24 mouse cellular contexts compared by ENCODE assay signal in genomic region chr11:6524880-6525238, GRCm38 (mm10). TPM values are rescaled to one million over a fixed set of nuclear protein-coding genes. Genes with fewer than 3 reads are reported as not detected.
DNase-seq lines count a peak whose midpoint lies in the region; ATAC-seq and TF ChIP-seq lines count a peak whose summit lies in the region.
"Had no signal": no experiment of that assay in that cellular context is flagged by ENCODE, and none has a peak within 500 bp of the region (broad histone marks: within the 10 kb centered on the region; RNA-seq: fewer than 3 reads in every experiment).

No protein-coding gene starts in this region.

- no peak for TF ChIP-seq POLR2A in ES-Bruce4 (IDR thresholded peaks at IDR 0.05; ENCODE audit: insufficient read depth, low read length)
- no peak for TF ChIP-seq POLR2A in heart, adult 2 months (IDR thresholded peaks at IDR 0.05; ENCODE audit: insufficient read depth, low read depth, low read length)

- no peak for ATAC-seq in liver, embryonic 11.5 days (replicated peaks; ENCODE audit: low FRiP score)
- no peak for ATAC-seq in liver, postnatal 0 days
- ATAC-seq: forebrain, postnatal 0 days; inflammation-experienced regulatory T-cells, adult 6 months; midbrain, embryonic 15.5 days had no signal

- peaks cover 5% of the 10 kb centered on the region for H3K4me1 ChIP-seq in liver, embryonic 11.5 days (replicated peaks; ENCODE audit: control insufficient read depth, insufficient read depth, low read length)
- H3K4me1 ChIP-seq in ES-Bruce4 (ENCODE audit: control insufficient read depth, insufficient read depth, low read length), result peaks cover 2% of the 10 kb centered on the region
- 0 out of 2 replicates have a peak, but pooled peaks cover 11% of the 10 kb centered on the region for H3K4me1 ChIP-seq in liver, postnatal 0 days (ENCODE audit: insufficient read depth)
- peaks cover 2% of the 10 kb centered on the region; the same call in 1 of the 2 replicates for H3K4me1 ChIP-seq in heart, adult 2 months (ENCODE audit: control insufficient read depth, insufficient read depth, low read length)

- no peaks in the 10 kb centered on the region for H3K79me2 ChIP-seq in heart, adult 2 months (replicated peaks; ENCODE audit: control insufficient read depth, insufficient read depth, low read length)

- 87% methylated on average over 4 of the region's 4 CpGs for WGBS in liver, embryonic 11.5 days
- 85% methylated on average over 4 of the region's 4 CpGs for WGBS in liver, postnatal 0 days (ENCODE audit: insufficient replicate concordance)
- 94% methylated on average over 4 of the region's 4 CpGs for WGBS in heart, adult 2 months

- no peak for DNase-seq in liver, embryonic 11.5 days (ENCODE audit: low spot score)
- DNase-seq in liver, result no peak
- peak; percentile 58 for DNase-seq in ZHBTc4 (ENCODE audit: low read depth, low spot score)
- DNase-seq in liver, postnatal 0 days, result peak; percentile 10
- no peak for DNase-seq in adrenal gland, postnatal 4 days (ENCODE audit: low spot score in 2 of 2)
- no peak for DNase-seq in heart, adult 2 months
- DNase-seq: cerebellum, adult 9-10 months; forebrain, postnatal 0 days; gastrocnemius, postnatal 36 days; kidney, adult 2 months; kidney, postnatal 4 days; layer of hippocampus, adult 9-11 months; left cerebral cortex, postnatal 4 days; lung, adult 18-20 months; lung, postnatal 14 days; right cerebral cortex, postnatal 4 days had no signal

- no peaks in the 10 kb centered on the region for H3K9me3 ChIP-seq in liver, embryonic 11.5 days (ENCODE audit: control insufficient read depth, low read length)
- H3K9me3 ChIP-seq in ES-Bruce4 (replicated peaks; ENCODE audit: control insufficient read depth, insufficient read depth, low read length, poor library complexity, severe bottlenecking), result no peaks in the 10 kb centered on the region
- H3K9me3 ChIP-seq in liver, postnatal 0 days (ENCODE audit: low read length), result no peaks in the 10 kb centered on the region
- H3K9me3 ChIP-seq: G1E; heart, embryonic 10.5 days; hindbrain, embryonic 13.5 days; midbrain, embryonic 15.5 days had no signal

- H3K27ac ChIP-seq in liver, embryonic 11.5 days (ENCODE audit: low read depth, low read length), result peak overlapping the region; percentile 8; the same call in 1 of the 2 replicates
- peak overlapping the region; percentile 100 for H3K27ac ChIP-seq in ES-Bruce4 (ENCODE audit: insufficient read depth, low read length)
- H3K27ac ChIP-seq in liver, postnatal 0 days (ENCODE audit: low read depth), result no peak overlapping the region
- H3K27ac ChIP-seq in heart, adult 2 months, result no peak overlapping the region
- H3K27ac ChIP-seq: heart, embryonic 10.5 days; hindbrain, embryonic 13.5 days; left cerebral cortex, adult 2 months; midbrain, embryonic 15.5 days had no signal

- peaks cover 25% of the 10 kb centered on the region for H3K36me3 ChIP-seq in liver, embryonic 11.5 days (ENCODE audit: control insufficient read depth, insufficient read depth, low read length)
- H3K36me3 ChIP-seq in ES-Bruce4 (ENCODE audit: control insufficient read depth, insufficient read depth, low read length, poor library complexity, severe bottlenecking), result peaks cover 39% of the 10 kb centered on the region
- peaks cover 20% of the 10 kb centered on the region for H3K36me3 ChIP-seq in liver, postnatal 0 days (replicated peaks; ENCODE audit: insufficient read depth, low read length)
- H3K36me3 ChIP-seq in heart, adult 2 months (ENCODE audit: control insufficient read depth, insufficient read depth, low read length), result peaks cover 5% of the 10 kb centered on the region; the same call in 1 of the 2 replicates

- H3K27me3 ChIP-seq in liver, embryonic 11.5 days (replicated peaks; ENCODE audit: control insufficient read depth, insufficient read depth, low read length), result no peaks in the 10 kb centered on the region
- no peaks in the 10 kb centered on the region for H3K27me3 ChIP-seq in ES-Bruce4 (ENCODE audit: control insufficient read depth, insufficient read depth, low read length, poor library complexity, severe bottlenecking)
- no peaks in the 10 kb centered on the region for H3K27me3 ChIP-seq in liver, postnatal 0 days (ENCODE audit: insufficient read depth, low read length)
- no peaks in the 10 kb centered on the region for H3K27me3 ChIP-seq in heart, adult 2 months (ENCODE audit: control insufficient read depth, insufficient read depth, low read length)
- H3K27me3 ChIP-seq: hindbrain, embryonic 13.5 days; midbrain, embryonic 15.5 days had no signal

- no peak overlapping the region; the same call in 1 of the 2 replicates for H3K4me2 ChIP-seq in liver, embryonic 11.5 days
- no peak overlapping the region for H3K4me2 ChIP-seq in liver, postnatal 0 days (ENCODE audit: low read depth, low read length)
- H3K4me2 ChIP-seq: hindbrain, embryonic 13.5 days; midbrain, embryonic 15.5 days had no signal

- no peak for TF ChIP-seq EP300 in ES-Bruce4 (IDR thresholded peaks at IDR 0.05; ENCODE audit: insufficient read depth, low read depth, low read length)
- no peak for TF ChIP-seq EP300 in liver, postnatal 0 days (IDR thresholded peaks at IDR 0.05; ENCODE audit: low read depth)
- no peak for TF ChIP-seq EP300 in heart, adult 2 months (IDR thresholded peaks at IDR 0.05; ENCODE audit: insufficient read depth, low read depth, low read length)

- H3K4me3 ChIP-seq in liver, embryonic 11.5 days (ENCODE audit: low read depth, low read length), result no peak overlapping the region
- no peak overlapping the region for H3K4me3 ChIP-seq in ES-Bruce4 (ENCODE audit: low read depth, low read length)
- H3K4me3 ChIP-seq in liver, postnatal 0 days (ENCODE audit: low read depth, low read length), result no peak overlapping the region
- H3K4me3 ChIP-seq in heart, adult 2 months, result no peak overlapping the region
- H3K4me3 ChIP-seq: erythroblast, embryonic 14.5 days; heart, embryonic 10.5 days; hindbrain, embryonic 13.5 days; left cerebral cortex, adult 2 months; midbrain, embryonic 15.5 days had no signal

- intact Hi-C loops in heart, adult 2 months (cut with DNase I), result loop anchor here (5.0 kb wide), 2 partner anchors 48 to 102 kb away; partner anchors contain the start of genes Purb and Tbrg4

- TF ChIP-seq CTCF in ES-Bruce4 (IDR thresholded peaks at IDR 0.05; ENCODE audit: low read depth, low read length), result no peak
- no peak for TF ChIP-seq CTCF in liver, postnatal 0 days (IDR thresholded peaks at IDR 0.05; ENCODE audit: low read depth)
- TF ChIP-seq CTCF in heart, adult 2 months (IDR thresholded peaks at IDR 0.05), result no peak

- H3K9ac ChIP-seq in liver, embryonic 11.5 days (ENCODE audit: low read depth, low read length), result no peak overlapping the region
- H3K9ac ChIP-seq in ES-Bruce4 (ENCODE audit: low read depth, poor library complexity, severe bottlenecking), result 0 out of 2 replicates have a peak overlapping the region, but pooled peaks have one; percentile 3
- H3K9ac ChIP-seq in liver, postnatal 0 days (replicated peaks), result no peak overlapping the region
- no peak overlapping the region for H3K9ac ChIP-seq in heart, adult 2 months (ENCODE audit: low read depth, low read length)
- H3K9ac ChIP-seq: forebrain, postnatal 0 days; hindbrain, embryonic 13.5 days; midbrain, embryonic 15.5 days had no signal

RNA-seq across cellular contexts. Expression of gene Myo1g, which starts 4.1 kb away (rescaled TPM):
- polyA plus RNA-seq in liver, embryonic 11.5 days (2014; fragmentation: Nextera tagmentation; extraction: Ambion mirVana), result 5.6 and 6.0 TPM in 2 replicates
- 0.36 and 1.1 TPM in 2 replicates for polyA plus RNA-seq in ES-Bruce4 (2011; ENCODE audit: insufficient read depth, insufficient read length, low read depth, missing spikeins)
- polyA plus RNA-seq in liver, postnatal 0 days (2015; fragmentation: Nextera tagmentation; extraction: Ambion mirVana), result 8.2 and 9.4 TPM in 2 replicates
- 1 to 10 TPM; 3.1 to 4.8 TPM for total RNA-seq in adrenal gland, postnatal 4 days (2021)
- total RNA-seq in heart, adult 2 months (2021), result 1 to 10 TPM; 1.4 TPM
- 4.1 and 7.2 TPM in 2 replicates for polyA plus RNA-seq in heart, adult 2 months (2012; rRNA removed)

RNA-seq across cellular contexts. Expression of gene Ccm2, which starts 21.8 kb away (rescaled TPM):
- polyA plus RNA-seq in liver, embryonic 11.5 days (2014; fragmentation: Nextera tagmentation; extraction: Ambion mirVana), result 74.5 and 82.1 TPM in 2 replicates
- 36.5 and 38.7 TPM in 2 replicates for polyA plus RNA-seq in ES-Bruce4 (2011; ENCODE audit: insufficient read depth, insufficient read length, low read depth, missing spikeins)
- polyA plus RNA-seq in liver, postnatal 0 days (2015; fragmentation: Nextera tagmentation; extraction: Ambion mirVana), result 33.9 and 34.9 TPM in 2 replicates
- 10 to 100 TPM; 40.1 to 40.9 TPM for total RNA-seq in adrenal gland, postnatal 4 days (2021)
- 10 to 100 TPM; 25.6 to 28.5 TPM for total RNA-seq in heart, adult 2 months (2021)
- 47.8 and 54.1 TPM in 2 replicates for polyA plus RNA-seq in heart, adult 2 months (2012; rRNA removed)

RNA-seq across cellular contexts. Expression of gene Purb, which starts 49.1 kb away (rescaled TPM):
- 13.2 and 13.7 TPM in 2 replicates for polyA plus RNA-seq in liver, embryonic 11.5 days (2014; fragmentation: Nextera tagmentation; extraction: Ambion mirVana)
- polyA plus RNA-seq in ES-Bruce4 (2011; ENCODE audit: insufficient read depth, insufficient read length, low read depth, missing spikeins), result 49.8 and 52.0 TPM in 2 replicates
- 5.6 and 6.1 TPM in 2 replicates for polyA plus RNA-seq in liver, postnatal 0 days (2015; fragmentation: Nextera tagmentation; extraction: Ambion mirVana)
- 10 to 100 TPM; 72.9 to 77.4 TPM for total RNA-seq in adrenal gland, postnatal 4 days (2021)
- total RNA-seq in heart, adult 2 months (2021), result 10 to 100 TPM; 28.0 to 31.5 TPM
- polyA plus RNA-seq in heart, adult 2 months (2012; rRNA removed), result 5.0 and 9.3 TPM in 2 replicates

Comparison
In these comparisons a context has a peak if more than half of its experiments do, and no peak if none do; other contexts are left out.
1. DNase-seq: peak in ZHBTc4 (single experiment) and liver, postnatal 0 days (single experiment); none in liver, embryonic 11.5 days (single experiment), liver (single experiment), adrenal gland, postnatal 4 days (0 of 2) and heart, adult 2 months (0 of 2).
2. H3K27ac ChIP-seq: peak in liver, embryonic 11.5 days (single experiment) and ES-Bruce4 (single experiment); none in liver, postnatal 0 days (single experiment) and heart, adult 2 months (single experiment).